Comparison of ENCODE assay signal across 8 mouse cellular contexts in the genomic region with DNA sequence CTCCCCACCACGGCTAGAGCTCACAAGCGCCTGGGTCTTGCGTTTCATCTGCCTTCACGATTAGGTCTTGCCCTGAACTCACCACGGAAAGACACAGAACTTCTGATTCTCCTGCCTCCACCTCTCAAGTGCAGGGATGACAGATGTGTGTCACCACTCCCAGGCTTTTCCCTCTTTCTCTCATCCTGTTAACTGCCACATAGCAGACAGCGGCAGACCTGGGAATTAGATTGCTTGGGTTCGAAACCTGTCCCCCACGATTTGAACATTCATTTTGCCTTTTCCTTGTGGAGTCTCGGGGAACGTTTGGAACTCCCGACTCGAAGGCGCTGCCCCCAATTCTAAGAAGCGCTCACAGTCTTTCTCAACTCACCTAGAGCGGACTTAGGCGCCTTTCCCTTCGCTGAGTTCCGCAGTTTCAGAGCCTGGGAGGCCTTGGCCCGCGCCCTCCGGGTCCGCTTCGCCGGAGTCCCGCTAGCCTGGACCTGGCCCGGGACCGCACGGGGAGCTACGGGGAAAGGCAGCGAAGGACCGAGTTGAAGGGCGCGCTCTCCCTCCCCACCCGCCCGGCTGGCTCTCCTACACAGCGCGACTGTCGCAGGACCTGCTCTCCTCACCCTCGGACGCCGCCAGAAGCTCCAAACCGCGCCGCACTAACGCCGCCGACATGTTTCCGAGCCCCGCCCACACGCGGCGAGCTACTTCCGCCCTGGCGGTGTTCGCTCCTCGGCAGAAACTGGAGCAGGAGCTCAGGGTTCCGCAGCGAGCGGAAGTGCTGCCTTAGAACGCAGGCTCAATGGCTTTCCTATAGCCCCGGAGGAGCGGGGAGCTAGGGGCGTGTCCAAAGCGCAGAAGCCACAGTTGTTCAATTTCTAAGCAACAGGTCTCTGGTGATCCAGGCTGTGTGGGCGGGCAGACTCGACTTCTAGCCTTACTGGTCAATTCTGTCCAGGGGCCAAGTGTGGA. TPM values are rescaled to one million over a fixed set of nuclear protein-coding genes. Genes with fewer than 3 reads are reported as not detected.
A peak's percentile ranks its signal among the peaks of the same experiment; 100 is the strongest.
DNase-seq lines count a peak whose midpoint lies in the region; ATAC-seq lines count a peak whose summit lies in the region.

Gene Rps19bp1 (minus strand): TSS at position 706 of the 966 bp plus-strand sequence.

- peak; percentile 87 for ATAC-seq in hindbrain, embryonic 14.5 days (ENCODE audit: low FRiP score)

- no peaks in the 10 kb centered on the region for H3K27me3 ChIP-seq in hindbrain, embryonic 14.5 days (ENCODE audit: control insufficient read depth, insufficient read depth, low read length)

- peaks cover 11% of the 10 kb centered on the region; the same call in 1 of the 2 replicates for H3K4me1 ChIP-seq in hindbrain, embryonic 14.5 days (replicated peaks; ENCODE audit: control insufficient read depth, insufficient read depth, low read length)

- 1% methylated on average over 66 of the region's 66 CpGs for WGBS in hindbrain, embryonic 14.5 days

- peak; percentile 98 for DNase-seq in R1 (ENCODE audit: low read depth, low spot score)
- peak; percentile 91 to 92 for DNase-seq in cerebellum, postnatal 14 days
- peak; percentile 78 to 79 for DNase-seq in frontal cortex, postnatal 25 days (ENCODE audit: low spot score in 2 of 2)
- DNase-seq in hindbrain, embryonic 14.5 days (ENCODE audit: low spot score), result peak; percentile 92
- DNase-seq in layer of hippocampus, postnatal 36 days, result peak; percentile 86 to 88
- DNase-seq in lung, postnatal 4 days, result peak; percentile 93 to 94
- peak; percentile 85 for DNase-seq in retina, postnatal 7 days (ENCODE audit: low read depth, low spot score)
- DNase-seq in urinary bladder, postnatal 14 days (ENCODE audit: low spot score), result peak; percentile 89

- peak within 1 kb of the TSS; percentile 72 for H3K9ac ChIP-seq in hindbrain, embryonic 14.5 days

- H3K27ac ChIP-seq in hindbrain, embryonic 14.5 days, result peak within 1 kb of the TSS; percentile 21; the same call in 1 of the 2 replicates

- H3K4me2 ChIP-seq in hindbrain, embryonic 14.5 days (replicated peaks), result peak within 1 kb of the TSS; percentile 74

- H3K9me3 ChIP-seq in hindbrain, embryonic 14.5 days (ENCODE audit: control insufficient read depth, low read length), result no peaks in the 10 kb centered on the region

- peak within 1 kb of the TSS; percentile 82 for H3K4me3 ChIP-seq in hindbrain, embryonic 14.5 days (replicated peaks; ENCODE audit: low read length)

- peaks cover 13% of the 10 kb centered on the region for H3K36me3 ChIP-seq in hindbrain, embryonic 14.5 days (replicated peaks; ENCODE audit: control insufficient read depth, insufficient read depth)

RNA-seq across cellular contexts. Expression of gene Rps19bp1, which starts in this region (rescaled TPM):
- 75.0 and 83.7 TPM in 2 replicates for polyA plus RNA-seq in hindbrain, embryonic 14.5 days (2014; fragmentation: Nextera tagmentation; extraction: Ambion mirVana)
- total RNA-seq in layer of hippocampus, postnatal 36 days (2021), result 10 to 100 TPM; 35.8 to 37.5 TPM

Comparison
In these comparisons a context has a peak if more than half of its experiments do, and no peak if none do; other contexts are left out.
1. Peak in every context shown above with its lines: DNase-seq, ATAC-seq, H3K4me3 ChIP-seq and H3K27ac ChIP-seq.